Mouse (Mus musculus) limb, embryonic 14.5 days (tissue): ENCODE results near the gene Fbxl2. TPM values are rescaled to one million over a fixed set of nuclear protein-coding genes. Genes with fewer than 3 reads are reported as not detected.

Experiments used
- ATAC-seq: fragments of 200-750 bp; cut with Nextera tagmentation; 2 replicates; pipeline ENCODE4 v1.8.0; 2017; ENCODE audit warnings: low read depth, moderate number of reproducible peaks, moderate TSS enrichment; ENCODE audit not compliant: low FRiP score
- DNase-seq: peaks from one replicate; pipeline ENCODE4 v3.0.0-alpha.2; 2015; ENCODE audit warnings: low spot score
- H3K27ac ChIP-seq: fragments of 300-500 bp; sonication (generic); replicated peaks from 2 replicates; pipeline ENCODE4 v1.5.1; 2014; ENCODE audit warnings: low read depth, mild to moderate bottlenecking, low read length, moderate library complexity, mixed read lengths
- H3K27me3 ChIP-seq: fragments of 300-500 bp; sonication (generic); 2 replicates; pipeline ENCODE4 v1.6.1; 2014; ENCODE audit warnings: low read length, mixed read lengths; ENCODE audit not compliant: control insufficient read depth, insufficient read depth
- H3K36me3 ChIP-seq: fragments of 300-500 bp; sonication (generic); 2 replicates; pipeline ENCODE4 v1.6.1; 2014; ENCODE audit warnings: mild to moderate bottlenecking, low read length, moderate library complexity, mixed read lengths; ENCODE audit not compliant: control insufficient read depth, insufficient read depth
- H3K4me1 ChIP-seq: fragments of 300-500 bp; sonication (generic); 2 replicates; pipeline ENCODE4 v1.6.1; 2014; ENCODE audit warnings: antibody characterized with exemption, low read length, mixed read lengths; ENCODE audit not compliant: control insufficient read depth, insufficient read depth
- H3K4me2 ChIP-seq: fragments of 300-500 bp; sonication (generic); replicated peaks from 2 replicates; pipeline ENCODE4 v1.6.1; 2014; ENCODE audit warnings: low read depth, mild to moderate bottlenecking, low read length, moderate library complexity; ENCODE audit not compliant: severe bottlenecking
- H3K4me3 ChIP-seq: fragments of 300-500 bp; sonication (generic); replicated peaks from 2 replicates; pipeline ENCODE4 v1.5.1; 2014; ENCODE audit warnings: low read length
- H3K9ac ChIP-seq: fragments of 300-500 bp; sonication (generic); 2 replicates; pipeline ENCODE4 v1.6.1; 2014; ENCODE audit warnings: mild to moderate bottlenecking, low read depth, low read length, moderate library complexity; ENCODE audit not compliant: severe bottlenecking
- H3K9me3 ChIP-seq: fragments of 300-500 bp; sonication (generic); 2 replicates; pipeline ENCODE4 v1.6.1; 2016; ENCODE audit warnings: low read length; ENCODE audit not compliant: control insufficient read depth
- POLR2A ChIP-seq: fragments of 200-500 bp; IDR thresholded peaks from 2 replicates; pipeline ENCODE4 v1.8.0; 2012; ENCODE audit warnings: inconsistent platforms, mild to moderate bottlenecking, moderate library complexity, borderline replicate concordance; ENCODE audit not compliant: insufficient read depth, insufficient read length; ENCODE audit errors: extremely low read depth
- WGBS: fragments of 180-500 bp; shearing (Covaris S2); extraction: QIAGEN DNeasy Blood & Tissue Kit; methylation state at CpG from one replicate; pipeline ENCODE4 v1.1.7; 2014; 5-methylcytosine and 5-hydroxymethylcytosine counted together
- polyA plus RNA-seq, 2 experiments: library from polyadenylated mRNA; depleted of rRNA in 1 of 2; stranded (reverse) in 1 of 2; unstranded in 1 of 2; fragments of >200 nt; fragmentation: Nextera tagmentation in 1 of 2; extraction: Ambion mirVana in 1 of 2; gene quantifications; 2 replicates each; pipeline versions ENCODE4 v1.2.1 to v1.2.3; 2012 to 2014

Gene Fbxl2
- polyA plus RNA-seq, 2 experiments = 4.6 to 8.3 TPM

- Histone ChIP-seq H3K27me3 (no peaks in the 10 kb centered on the region), H3K27ac (no peak overlapping the region), H3K36me3 (peaks cover 5% of the 10 kb centered on the region), H3K4me2 (no peak overlapping the region), H3K4me1 (no peaks in the 10 kb centered on the region), H3K4me3 (no peak overlapping the region), H3K9ac (no peak overlapping the region), H3K9me3 (no peaks in the 10 kb centered on the region)
- no peak for TF ChIP-seq POLR2A
- ATAC-seq = no peak
- 71% methylated on average over 13 of the region's 13 CpGs for WGBS
- DNase-seq = no peak
These were observed 60.9 kb downstream of the Fbxl2 start for GRCm38 (mm10) chr9:113984946-113985620.

- Histone ChIP-seq H3K27ac (no peak overlapping the region), H3K4me3 (no peak overlapping the region), H3K9ac (no peak overlapping the region), H3K4me1 (no peaks in the 10 kb centered on the region), H3K9me3 (no peaks in the 10 kb centered on the region), H3K27me3 (no peaks in the 10 kb centered on the region), H3K36me3 (peaks cover 21% of the 10 kb centered on the region), H3K4me2 (no peak overlapping the region)
- WGBS = 79% methylated on average over 11 of the region's 11 CpGs
- no peak for TF ChIP-seq POLR2A
- ATAC-seq (no peak), DNase-seq (no peak)
These were observed 62.9 kb downstream of the Fbxl2 start for GRCm38 (mm10) chr9:113982883-113983670.

DNA sequence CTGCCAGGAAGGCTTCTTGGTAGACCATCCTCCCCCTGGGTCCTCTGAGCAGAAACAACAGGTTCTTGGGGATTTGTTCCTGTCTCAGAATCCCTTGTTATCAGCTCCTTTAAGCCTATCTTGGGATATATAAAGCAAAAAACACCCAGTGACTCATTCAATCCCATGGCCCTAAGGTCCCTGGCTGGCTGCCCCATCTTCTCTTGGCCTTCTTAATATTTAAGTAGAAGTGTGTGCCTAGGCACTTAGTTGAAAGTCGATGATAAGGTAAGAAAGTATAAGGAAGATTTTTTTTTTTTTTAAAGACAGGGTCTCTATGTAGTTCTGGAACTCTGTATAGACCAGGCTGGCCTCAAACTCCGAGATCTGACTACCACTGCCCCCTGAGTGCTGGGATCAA, 63.5 kb downstream of the Fbxl2 start:
- Histone ChIP-seq H3K9ac (no peak overlapping the region), H3K4me2 (no peak overlapping the region), H3K4me3 (no peak overlapping the region), H3K9me3 (no peaks in the 10 kb centered on the region), H3K27me3 (no peaks in the 10 kb centered on the region), H3K27ac (no peak overlapping the region), H3K4me1 (no peaks in the 10 kb centered on the region), H3K36me3 (peaks cover 28% of the 10 kb centered on the region)
- ATAC-seq = no peak
- DNase-seq = no peak
- WGBS = 93% methylated on average over 2 of the region's 2 CpGs
- TF ChIP-seq POLR2A = no peak

DNA sequence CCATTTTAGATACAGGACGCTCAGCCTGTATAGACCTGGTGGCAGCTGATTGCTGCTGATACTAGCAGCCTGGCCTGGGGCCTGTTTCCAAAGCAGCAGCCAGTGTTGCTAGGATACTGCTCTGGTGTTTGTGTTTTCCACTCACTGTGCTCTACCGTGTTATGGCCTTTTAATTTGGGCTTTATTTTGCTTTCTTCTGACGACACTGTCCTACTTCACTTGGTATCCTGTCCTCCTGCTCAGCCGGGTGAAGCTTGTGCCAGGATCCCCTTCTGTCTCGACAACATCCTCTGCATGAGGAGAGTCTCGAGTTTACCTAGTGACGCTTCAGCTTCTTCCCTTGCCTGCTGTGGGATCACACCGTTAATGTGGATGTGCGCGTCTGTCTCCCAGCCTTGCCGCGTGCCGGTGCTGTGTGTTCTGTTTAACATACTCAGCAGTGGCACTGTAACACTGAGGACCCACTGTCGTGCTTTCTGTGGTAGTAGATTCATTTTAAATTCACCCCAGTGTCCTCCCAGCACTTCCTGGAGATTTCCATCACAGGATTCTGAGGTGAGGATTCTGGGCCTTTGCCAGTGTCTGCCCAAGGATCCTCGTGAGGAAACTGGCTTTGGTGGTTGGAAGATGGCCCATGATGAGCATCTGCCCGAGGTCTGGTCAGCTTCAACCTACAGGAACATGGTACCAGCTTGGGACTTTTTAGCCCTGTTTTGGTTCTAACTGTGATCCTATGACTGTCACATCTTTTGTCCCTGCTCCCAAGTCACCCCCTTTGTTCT, 64.7 kb downstream of the Fbxl2 start:
- no peaks in the 10 kb centered on the region for H3K9me3 ChIP-seq
- H3K27me3 ChIP-seq = no peaks in the 10 kb centered on the region
- no peak overlapping the region for H3K4me3 ChIP-seq
- H3K4me1 ChIP-seq = no peaks in the 10 kb centered on the region
- ATAC-seq = no peak
- no peak overlapping the region for H3K4me2 ChIP-seq
- H3K9ac ChIP-seq = no peak overlapping the region
- WGBS = 69% methylated on average over 16 of the region's 16 CpGs
- TF ChIP-seq POLR2A = no peak
- no peak overlapping the region for H3K27ac ChIP-seq
- peak; percentile 32 for DNase-seq
- peaks cover 36% of the 10 kb centered on the region for H3K36me3 ChIP-seq

- Histone ChIP-seq H3K27me3 (no peaks in the 10 kb centered on the region), H3K4me2 (no peak overlapping the region), H3K4me3 (no peak overlapping the region), H3K27ac (no peak overlapping the region), H3K4me1 (no peaks in the 10 kb centered on the region), H3K9ac (no peak overlapping the region), H3K36me3 (peaks cover 55% of the 10 kb centered on the region), H3K9me3 (no peaks in the 10 kb centered on the region)
- ATAC-seq = no peak
- WGBS = 62% methylated on average over 13 of the region's 13 CpGs
- no peak for TF ChIP-seq POLR2A
- no peak for DNase-seq
These were observed 66.6 kb downstream of the Fbxl2 start for GRCm38 (mm10) chr9:113979356-113979755.
